Mouse (Mus musculus) MEL (cell line): ENCODE results near the gene Lrrfip2. TPM values are rescaled to one million over a fixed set of nuclear protein-coding genes. Genes with fewer than 3 reads are reported as not detected.

ENCODE experiments used
- DNase-seq: peaks from one replicate; pipeline ENCODE4 v3.0.0; 2011; ENCODE audit warnings: low read depth, low spot score
- H3K27ac ChIP-seq: 2 replicates; pipeline ENCODE4 v1.5.1; 2012; ENCODE audit warnings: low read depth, mild to moderate bottlenecking, control low read depth, low read length, moderate library complexity; ENCODE audit not compliant: control insufficient read depth
- H3K27me3 ChIP-seq, 2 experiments: fragments of 150-350 bp in 1 of 2; sonication (generic) in 1 of 2; 2 replicates each; pipeline ENCODE4 v1.6.1; 2012; ENCODE audit warnings: low read length in 2 of 2, mild to moderate bottlenecking in 2 of 2, improper control_type of control experiment in 1 of 2, moderate library complexity in 1 of 2; ENCODE audit not compliant: insufficient read depth in 2 of 2, control insufficient read depth in 1 of 2
- H3K36me3 ChIP-seq, 2 experiments: 2 replicates each; pipeline ENCODE4 v1.6.1; 2012 to 2014; ENCODE audit warnings: low read length in 2 of 2, improper control_type of control experiment in 1 of 2, inconsistent platforms in 1 of 2, mild to moderate bottlenecking in 1 of 2; ENCODE audit not compliant: insufficient read depth in 2 of 2, control insufficient read depth in 1 of 2
- H3K4me1 ChIP-seq, 2 experiments: fragments of 150-350 bp in 1 of 2; sonication (generic) in 1 of 2; 2 replicates each; pipeline ENCODE4 v1.6.1; 2012; ENCODE audit warnings: low read length in 2 of 2, improper control_type of control experiment in 1 of 2, mild to moderate bottlenecking in 1 of 2; ENCODE audit not compliant: insufficient read depth in 2 of 2, control insufficient read depth in 1 of 2
- H3K4me3 ChIP-seq, 2 experiments: fragments of 150-350 bp in 1 of 2; sonication (generic) in 1 of 2; 2 replicates each; pipeline ENCODE4 v1.5.1; 2012; ENCODE audit warnings: low read depth in 2 of 2, low read length in 2 of 2, mild to moderate bottlenecking in 2 of 2, moderate library complexity in 2 of 2, control low read depth in 1 of 2, improper control_type of control experiment in 1 of 2; ENCODE audit not compliant: control insufficient read depth in 1 of 2, insufficient read depth in 1 of 2
- H3K79me2 ChIP-seq: 2 replicates; pipeline ENCODE4 v1.6.1; 2012; ENCODE audit warnings: mild to moderate bottlenecking, low read length, moderate library complexity; ENCODE audit not compliant: control insufficient read depth, poor library complexity, insufficient read depth
- H3K9ac ChIP-seq: 2 replicates; pipeline ENCODE4 v1.6.1; 2012; ENCODE audit warnings: low read depth, mild to moderate bottlenecking, control low read depth, low read length, moderate library complexity; ENCODE audit not compliant: control insufficient read depth, poor library complexity, severe bottlenecking
- H3K9me3 ChIP-seq: fragments of 150-350 bp; sonication (generic); replicated peaks from 2 replicates; pipeline ENCODE4 v1.6.1; 2012; ENCODE audit warnings: mild to moderate bottlenecking, low read length, improper control_type of control experiment, moderate library complexity; ENCODE audit not compliant: insufficient read depth
- CHD2 ChIP-seq: IDR thresholded peaks from 2 replicates; pipeline ENCODE4 v1.6.1; 2011; ENCODE audit warnings: low read length, improper control_type of control experiment
- CTCF ChIP-seq, 3 experiments: IDR thresholded peaks in 2 of 3; conservative IDR thresholded peaks in 1 of 3; 2 replicates each; pipeline ENCODE4 v1.5.1; 2011 to 2012; ENCODE audit warnings: low read length in 3 of 3, low read depth in 2 of 3, mild to moderate bottlenecking in 2 of 3, improper control_type of control experiment in 1 of 3, inconsistent platforms in 1 of 3, mixed read lengths in 1 of 3, moderate library complexity in 1 of 3; ENCODE audit not compliant: control insufficient read depth in 1 of 3, insufficient read depth in 1 of 3, poor library complexity in 1 of 3, severe bottlenecking in 1 of 3
- EP300 ChIP-seq, 2 experiments: IDR thresholded peaks; 2 replicates each; pipeline ENCODE4 v1.6.1; 2011; ENCODE audit warnings: improper control_type of control experiment in 2 of 2, low read length in 2 of 2, low read depth in 1 of 2, mild to moderate bottlenecking in 1 of 2
- GABPA ChIP-seq: IDR thresholded peaks from 2 replicates; pipeline ENCODE4 v1.6.1; 2012; ENCODE audit warnings: low read depth, mild to moderate bottlenecking, inconsistent platforms, low read length, improper control_type of control experiment, moderate library complexity
- JUND ChIP-seq: IDR thresholded peaks from 2 replicates; pipeline ENCODE4 v1.6.1; 2011; ENCODE audit warnings: low read depth, mild to moderate bottlenecking, improper control_type of control experiment, low read length
- KAT2A ChIP-seq: conservative IDR thresholded peaks from 2 replicates; pipeline ENCODE4 v1.6.1; 2012; ENCODE audit warnings: low read depth, low read length, improper control_type of control experiment, inconsistent platforms
- MAX ChIP-seq: IDR thresholded peaks from 2 replicates; pipeline ENCODE4 v1.6.1; 2011; ENCODE audit warnings: low read length, improper control_type of control experiment
- MYB ChIP-seq: IDR thresholded peaks from 2 replicates; pipeline ENCODE4 v1.6.1; 2011; ENCODE audit warnings: mild to moderate bottlenecking, low read depth, low read length, improper control_type of control experiment
- MYC ChIP-seq: IDR thresholded peaks from 2 replicates; pipeline ENCODE4 v1.6.1; 2011; ENCODE audit warnings: low read depth, mild to moderate bottlenecking, low read length, improper control_type of control experiment, moderate library complexity
- NRF1 ChIP-seq: IDR thresholded peaks from 2 replicates; pipeline ENCODE4 v1.6.1; 2014; ENCODE audit warnings: low read depth, mild to moderate bottlenecking, inconsistent platforms, low read length, improper control_type of control experiment, moderate library complexity; ENCODE audit not compliant: poor library complexity, insufficient read depth, severe bottlenecking
- POLR2AphosphoS2 ChIP-seq: IDR thresholded peaks from 2 replicates; pipeline ENCODE4 v1.6.1; 2011; ENCODE audit warnings: low read length, improper control_type of control experiment
- POLR2AphosphoS5 ChIP-seq: IDR thresholded peaks from 2 replicates; pipeline ENCODE4 v1.6.1; 2012; ENCODE audit warnings: low read depth, borderline replicate concordance, mild to moderate bottlenecking, inconsistent platforms, low read length, moderate library complexity, mixed read lengths
- RCOR1 ChIP-seq: IDR thresholded peaks from 2 replicates; pipeline ENCODE4 v1.6.1; 2012; ENCODE audit warnings: low read depth, mild to moderate bottlenecking, inconsistent platforms, low read length, improper control_type of control experiment
- SIN3A ChIP-seq: IDR thresholded peaks from 2 replicates; pipeline ENCODE4 v1.6.1; 2012; ENCODE audit warnings: low read length, improper control_type of control experiment, inconsistent platforms
- SMC3 ChIP-seq: IDR thresholded peaks from 2 replicates; pipeline ENCODE4 v1.6.1; 2011; ENCODE audit warnings: low read depth, low read length, improper control_type of control experiment
- TAL1 ChIP-seq: IDR thresholded peaks from 2 replicates; pipeline ENCODE4 v1.6.1; 2012; ENCODE audit warnings: mild to moderate bottlenecking, inconsistent platforms, low read length, moderate library complexity, mixed read lengths
- USF1 ChIP-seq: IDR thresholded peaks from 2 replicates; pipeline ENCODE4 v1.6.1; 2014; ENCODE audit warnings: low read depth, mild to moderate bottlenecking, inconsistent platforms, low read length, improper control_type of control experiment, moderate library complexity
- USF2 ChIP-seq, 2 experiments: IDR thresholded peaks; 2 replicates each; pipeline ENCODE4 v1.6.1; 2011 to 2012; ENCODE audit warnings: improper control_type of control experiment in 2 of 2, low read length in 2 of 2, borderline replicate concordance in 1 of 2, inconsistent platforms in 1 of 2, low read depth in 1 of 2, mild to moderate bottlenecking in 1 of 2; ENCODE audit not compliant: insufficient read depth in 1 of 2
- ZC3H11A ChIP-seq: IDR thresholded peaks from 2 replicates; pipeline ENCODE4 v1.6.1; 2012; ENCODE audit warnings: low read depth, mild to moderate bottlenecking, inconsistent platforms, low read length, improper control_type of control experiment
- ZKSCAN1 ChIP-seq: IDR thresholded peaks from 2 replicates; pipeline ENCODE4 v1.6.1; 2012; ENCODE audit warnings: low read depth, mild to moderate bottlenecking, inconsistent platforms, low read length, improper control_type of control experiment, moderate library complexity
- ZMIZ1 ChIP-seq: IDR thresholded peaks from 2 replicates; pipeline ENCODE4 v1.6.1; 2012; ENCODE audit warnings: low read depth, mild to moderate bottlenecking, inconsistent platforms, low read length, improper control_type of control experiment, moderate library complexity
- ZNF384 ChIP-seq: IDR thresholded peaks from 2 replicates; pipeline ENCODE4 v1.6.1; 2012; ENCODE audit warnings: low read depth, mild to moderate bottlenecking, inconsistent platforms, low read length, improper control_type of control experiment
- polyA plus RNA-seq, 2 experiments: library from polyadenylated mRNA; stranded (reverse) in 1 of 2; unstranded in 1 of 2; fragments of >175 nt in 1 of 2; fragments of >200 nt in 1 of 2; gene quantifications; 2 replicates each; pipeline versions ENCODE4 v1.2.1 to v1.2.4; 2012; ENCODE audit warnings: low replicate concordance in 2 of 2, low read depth in 1 of 2; ENCODE audit not compliant: insufficient read length in 2 of 2, insufficient read depth in 1 of 2, missing spikeins in 1 of 2
- total RNA-seq: library from RNA; depleted of rRNA; stranded (reverse); fragments of 300-350 nt; gene quantifications from 2 replicates; pipeline ENCODE4 v1.2.3, GENCODE M21; 2012

Gene Lrrfip2
- total and polyA plus RNA-seq, 3 experiments, result 26.0 to 42.7 TPM; not detected in 1

GRCm38 (mm10) chr9:111270606-111271005 lies 153.2 kb downstream of the Lrrfip2 start:
- DNase-seq, result no peak
- Histone ChIP-seq H3K27ac (peak overlapping the region; percentile 82), H3K36me3 (peaks cover under 1 to 37% of the 10 kb centered on the region in 2 experiments), H3K4me3 (peak overlapping the region; percentile 88 to 94), H3K9me3 (no peaks in the 10 kb centered on the region), H3K9ac (peak overlapping the region; percentile 82), H3K4me1 (peaks cover 7 to 11% of the 10 kb centered on the region in 2 experiments), H3K27me3 (no peaks in the 10 kb centered on the region), H3K79me2 (peaks cover 41% of the 10 kb centered on the region)
- TF ChIP-seq ZKSCAN1, result no peak
- no peak for TF ChIP-seq TAL1
- no peak for TF ChIP-seq GABPA
- TF ChIP-seq NRF1, result no peak
- no peak for TF ChIP-seq USF1
- TF ChIP-seq USF2 (IDR thresholded peaks at IDR 0.05; ENCODE audit: borderline replicate concordance in 1 of 2, insufficient read depth in 1 of 2, low read depth in 1 of 2, low read length in 2 of 2), result no peak
- no peak for TF ChIP-seq MYB
- TF ChIP-seq EP300 (IDR thresholded peaks at IDR 0.05; ENCODE audit: low read depth in 1 of 2, low read length in 2 of 2), result no peak
- TF ChIP-seq SMC3, result no peak
- no peak for TF ChIP-seq KAT2A
- no peak for TF ChIP-seq ZNF384
- TF ChIP-seq JUND, result no peak
- TF ChIP-seq CHD2, result no peak
- no peak for TF ChIP-seq ZMIZ1
- TF ChIP-seq ZC3H11A, result no peak
- no peak for TF ChIP-seq POLR2AphosphoS5
- no peak for TF ChIP-seq RCOR1

- Histone ChIP-seq H3K9me3 (no peaks in the 10 kb centered on the region), H3K36me3 (peaks cover 0 to 41% of the 10 kb centered on the region in 2 experiments), H3K4me1 (peaks cover 10 to 11% of the 10 kb centered on the region in 2 experiments), H3K27me3 (no peaks in the 10 kb centered on the region), H3K9ac (peak overlapping the region; percentile 82), H3K4me3 (peak overlapping the region; percentile 88 to 94), H3K27ac (peak overlapping the region; percentile 82), H3K79me2 (peaks cover 42% of the 10 kb centered on the region)
- no peak for DNase-seq
- TF ChIP-seq ZNF384 (no peak), NRF1 (no peak), MYC (peak; percentile 80), ZKSCAN1 (no peak), POLR2AphosphoS2 (no peak), USF2 (IDR thresholded peaks at IDR 0.05; ENCODE audit: borderline replicate concordance in 1 of 2, insufficient read depth in 1 of 2, low read depth in 1 of 2, low read length in 2 of 2) (no peak), CTCF (IDR thresholded peaks at IDR 0.05 in 2 of 3, conservative IDR thresholded peaks at IDR 0.05 in 1 of 3; ENCODE audit: control insufficient read depth in 1 of 3, insufficient read depth in 1 of 3, low read depth in 2 of 3, low read length in 3 of 3, poor library complexity in 1 of 3, severe bottlenecking in 1 of 3) (no peak), MAX (peak; percentile 78), SIN3A (peak; percentile 43; the same call in 1 of the 2 replicates), POLR2AphosphoS5 (no peak)
Observed at GRCm38 (mm10) chr9:111271056-111271433, 153.7 kb downstream of the Lrrfip2 start.
